Mouse (Mus musculus): ENCODE data around the gene Pafah1b3.

Gene Pafah1b3

DNA sequence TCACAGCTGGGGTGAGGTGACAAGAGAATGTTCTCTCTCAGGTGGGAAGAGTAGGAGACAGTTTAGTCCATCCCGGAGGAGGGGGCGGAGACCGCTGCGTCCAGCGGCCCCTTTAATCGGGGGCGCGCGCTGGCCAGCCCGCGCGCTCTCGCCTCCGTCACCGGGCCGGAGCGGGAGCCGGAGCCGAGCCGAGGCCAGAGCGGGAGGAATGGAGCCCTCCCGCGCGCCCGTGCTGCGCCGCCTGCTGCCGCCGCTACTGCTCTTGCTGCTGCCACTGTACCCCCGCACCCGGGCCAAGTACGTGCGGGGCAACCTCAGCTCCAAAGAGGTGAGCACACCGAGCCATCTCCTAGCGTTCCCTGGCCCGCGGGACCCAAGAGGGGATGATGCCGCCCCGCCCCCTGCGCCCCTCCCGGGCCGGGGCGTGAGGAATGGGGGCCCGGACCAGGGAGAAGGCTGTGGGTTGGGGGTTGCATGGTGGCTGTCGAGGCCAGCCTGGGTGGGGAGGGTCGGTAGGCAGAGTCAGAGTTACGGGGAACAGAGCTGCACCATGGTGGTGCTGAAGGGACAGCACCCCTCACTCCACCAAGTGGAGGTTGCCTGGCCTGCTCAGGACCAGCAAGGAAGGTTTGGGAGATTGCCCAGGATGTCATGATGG lies 8.3 kb upstream of the Pafah1b3 start, which contains the start of gene Tmem145:
TSS of gene Tmem145 (plus strand) at position 151 of the 658 bp plus-strand sequence.
- DNase-seq (ENCODE audit: low read depth, low spot score), result no peak

GRCm38 (mm10) chr7:25305481-25305880 lies 7.7 kb upstream of the Pafah1b3 start:
- no peak for DNase-seq (ENCODE audit: low read depth, low spot score)

GRCm38 (mm10) chr7:25303685-25304006 lies 5.9 kb upstream of the Pafah1b3 start:
- DNase-seq (ENCODE audit: low read depth, low spot score), result no peak

GRCm38 (mm10) chr7:25303003-25303684 lies 5.4 kb upstream of the Pafah1b3 start:
- DNase-seq (ENCODE audit: low read depth, low spot score), result no peak

DNA sequence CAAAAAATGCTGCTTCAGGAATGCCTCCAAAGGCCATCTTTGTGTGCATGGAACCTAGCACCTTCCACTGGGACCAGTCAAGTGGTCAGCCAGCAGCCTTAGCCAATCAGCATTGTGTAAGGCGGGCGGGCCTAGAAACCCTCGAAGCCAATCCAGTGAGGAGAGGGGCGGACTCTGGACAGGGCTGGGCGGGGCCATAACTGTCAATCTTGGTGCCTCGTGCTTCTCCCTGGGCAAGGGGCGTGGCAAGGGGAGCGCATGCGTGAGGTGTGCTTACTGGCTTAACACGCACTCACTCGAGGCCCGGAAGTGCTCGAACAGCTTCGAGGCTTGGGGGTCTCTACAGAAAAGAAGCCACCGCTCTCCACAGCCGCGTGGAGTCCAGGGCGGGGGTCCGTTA lies 3.3 kb upstream of the Pafah1b3 start, which contains the start of gene Prr19:
TSS of gene Prr19 (plus strand) at position 349 of the 400 bp plus-strand sequence.
- DNase-seq (ENCODE audit: low read depth, low spot score), result no peak

DNA sequence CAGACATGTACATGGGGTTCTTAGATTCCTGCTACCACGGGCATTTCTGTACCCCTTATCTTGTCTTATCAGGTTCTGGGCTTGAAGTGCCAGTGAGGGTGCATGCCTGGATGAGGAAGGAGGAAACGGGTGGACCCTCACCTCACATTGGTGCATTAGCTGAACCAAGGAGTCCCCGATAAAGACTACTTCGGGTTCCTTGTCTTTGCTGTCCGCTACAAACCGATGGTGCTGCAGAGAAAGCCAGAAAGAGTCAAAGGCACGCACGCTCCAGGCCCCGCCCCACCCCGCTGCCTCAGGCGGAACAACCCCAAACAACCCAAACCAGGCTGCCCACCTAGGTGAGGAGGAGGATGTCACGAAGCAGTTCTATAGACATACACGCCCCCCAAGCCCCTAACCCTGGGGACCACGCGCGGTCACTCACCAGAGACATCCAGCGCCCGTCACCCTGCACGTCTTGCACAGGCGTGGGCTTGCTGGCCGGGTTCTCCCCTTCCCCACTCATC lies 787 bp downstream of the Pafah1b3 start:
- DNase-seq (ENCODE audit: low read depth, low spot score), result no peak

DNA sequence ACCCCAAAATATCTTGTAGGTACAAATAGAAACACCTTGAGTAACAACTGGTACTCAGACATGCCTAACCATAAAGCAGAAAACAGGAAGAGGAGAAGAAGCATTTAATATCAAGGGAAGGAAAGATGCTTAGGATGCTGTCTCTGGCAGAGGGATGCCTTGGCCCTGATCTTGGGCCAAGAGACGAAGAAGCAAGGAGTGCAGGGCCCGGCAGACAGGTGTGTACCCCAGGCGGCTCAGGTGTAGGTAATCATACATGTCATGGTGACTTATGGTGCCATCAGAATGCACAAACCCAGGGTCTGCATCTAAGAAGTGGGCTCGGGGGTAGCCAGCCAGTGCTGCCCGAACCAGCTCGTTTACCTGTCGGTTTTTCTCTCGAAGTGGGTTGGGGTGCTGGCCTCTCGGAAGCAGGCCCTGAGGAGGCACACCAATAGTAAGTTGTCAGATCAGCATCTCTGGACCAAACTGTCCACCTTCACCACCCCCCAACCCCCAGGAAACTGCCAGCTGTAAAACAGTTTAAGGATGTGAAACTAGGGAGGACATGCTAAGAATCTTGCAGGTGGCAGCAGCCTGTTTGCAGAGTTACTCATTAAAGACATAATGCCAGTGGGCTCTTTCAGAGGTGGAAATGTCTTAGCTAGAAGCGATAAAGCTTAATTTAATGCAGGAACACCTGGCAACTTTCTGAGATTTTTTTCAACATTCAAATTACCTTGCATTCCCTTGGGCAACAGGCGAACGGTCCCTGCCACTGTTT lies 2.6 kb downstream of the Pafah1b3 start:
- DNase-seq (ENCODE audit: low read depth, low spot score), result no peak

DNA sequence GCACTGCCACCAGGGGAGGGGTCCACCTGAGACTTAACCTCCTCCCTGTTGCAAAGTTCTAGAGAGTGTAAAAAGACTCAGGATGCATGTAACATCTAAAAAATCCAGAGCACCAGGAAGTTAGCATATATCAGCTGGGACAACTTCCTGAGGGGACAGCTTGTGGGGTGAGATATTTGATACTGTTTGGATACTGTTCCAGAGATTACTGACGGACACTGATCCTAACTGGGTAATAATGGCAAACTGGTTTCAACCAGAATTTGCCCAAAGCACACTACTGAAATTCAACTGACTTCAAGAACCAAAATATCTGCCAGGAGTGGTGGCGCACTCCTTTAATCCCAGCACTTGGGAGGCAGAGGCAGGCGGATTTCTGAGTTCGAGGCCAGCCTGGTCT lies 3.3 kb downstream of the Pafah1b3 start:
- DNase-seq (ENCODE audit: low read depth, low spot score), result no peak

GRCm38 (mm10) chr7:25293191-25293739 lies 4.5 kb downstream of the Pafah1b3 start:
- DNase-seq (ENCODE audit: low read depth, low spot score), result no peak

DNA sequence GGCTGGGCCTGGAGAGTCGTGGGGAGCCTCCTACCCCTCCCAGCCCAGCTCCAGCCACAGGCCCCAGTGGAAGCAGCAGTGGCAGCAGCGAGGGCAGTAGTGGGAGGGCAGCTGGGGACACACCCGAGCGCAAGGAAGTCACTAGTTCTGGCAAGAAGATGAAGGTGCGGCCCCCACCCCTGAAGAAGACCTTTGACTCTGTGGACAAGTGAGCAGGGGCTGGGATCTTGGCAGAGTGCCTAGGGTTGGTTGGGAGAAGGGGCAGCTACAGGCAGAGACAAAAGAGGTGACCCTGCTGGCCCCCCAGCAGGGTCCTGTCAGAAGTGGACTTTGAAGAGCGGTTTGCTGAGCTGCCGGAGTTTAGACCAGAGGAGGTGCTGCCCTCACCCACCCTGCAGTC lies 5.7 kb downstream of the Pafah1b3 start:
- no peak for DNase-seq (ENCODE audit: low read depth, low spot score)

GRCm38 (mm10) chr7:25290911-25291310 lies 6.9 kb downstream of the Pafah1b3 start:
- DNase-seq (ENCODE audit: low read depth, low spot score), result no peak

DNA sequence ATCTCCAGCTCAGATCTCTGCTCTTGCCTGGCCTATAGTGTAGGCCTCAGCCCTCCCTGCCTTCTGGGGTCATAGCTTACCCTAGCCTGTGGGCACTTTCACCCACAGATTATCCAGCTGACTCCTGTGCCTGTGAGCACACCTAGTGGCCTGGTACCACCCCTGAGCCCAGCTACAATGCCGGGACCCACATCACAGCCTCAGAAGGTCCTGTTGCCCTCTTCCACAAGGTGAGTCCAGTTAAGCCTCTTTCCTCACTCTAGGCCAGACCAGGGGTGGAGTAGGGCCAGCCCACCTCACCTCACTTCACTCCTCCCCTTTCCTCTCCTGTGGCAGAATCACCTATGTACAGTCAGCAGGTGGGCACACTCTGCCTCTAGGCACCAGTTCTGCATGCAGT lies 7.3 kb downstream of the Pafah1b3 start:
- DNase-seq (ENCODE audit: low read depth, low spot score), result no peak

- DNase-seq (ENCODE audit: low read depth, low spot score), result no peak
Measured at GRCm38 (mm10) chr7:25289925-25290324, 7.9 kb downstream of the Pafah1b3 start.

GRCm38 (mm10) chr7:25288721-25289120 lies 9.1 kb downstream of the Pafah1b3 start:
- no peak for DNase-seq (ENCODE audit: low read depth, low spot score)

DNA sequence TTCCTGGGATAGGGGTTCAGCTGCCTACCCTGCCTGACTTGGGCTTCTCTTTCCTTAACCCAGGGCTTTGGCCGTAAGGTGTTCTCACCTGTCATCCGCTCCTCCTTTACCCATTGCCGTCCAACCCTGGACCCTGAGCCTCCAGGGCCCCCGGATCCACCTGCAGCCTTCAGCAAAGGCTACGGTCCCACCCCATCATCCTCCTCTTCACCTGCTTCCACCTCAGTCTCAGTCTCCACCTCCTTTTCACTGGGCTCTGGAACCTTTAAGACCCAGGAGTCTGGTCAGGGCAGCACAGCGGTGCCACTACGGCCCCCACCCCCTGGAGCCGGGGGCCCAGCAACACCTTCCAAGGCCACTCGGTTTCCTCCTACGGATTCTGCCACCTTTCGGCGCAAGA lies 9.8 kb downstream of the Pafah1b3 start:
- DNase-seq (ENCODE audit: low read depth, low spot score), result no peak

GRCm38 (mm10) chr7:25286989-25287388 lies 10.8 kb downstream of the Pafah1b3 start:
- DNase-seq (ENCODE audit: low read depth, low spot score), result no peak

DNA sequence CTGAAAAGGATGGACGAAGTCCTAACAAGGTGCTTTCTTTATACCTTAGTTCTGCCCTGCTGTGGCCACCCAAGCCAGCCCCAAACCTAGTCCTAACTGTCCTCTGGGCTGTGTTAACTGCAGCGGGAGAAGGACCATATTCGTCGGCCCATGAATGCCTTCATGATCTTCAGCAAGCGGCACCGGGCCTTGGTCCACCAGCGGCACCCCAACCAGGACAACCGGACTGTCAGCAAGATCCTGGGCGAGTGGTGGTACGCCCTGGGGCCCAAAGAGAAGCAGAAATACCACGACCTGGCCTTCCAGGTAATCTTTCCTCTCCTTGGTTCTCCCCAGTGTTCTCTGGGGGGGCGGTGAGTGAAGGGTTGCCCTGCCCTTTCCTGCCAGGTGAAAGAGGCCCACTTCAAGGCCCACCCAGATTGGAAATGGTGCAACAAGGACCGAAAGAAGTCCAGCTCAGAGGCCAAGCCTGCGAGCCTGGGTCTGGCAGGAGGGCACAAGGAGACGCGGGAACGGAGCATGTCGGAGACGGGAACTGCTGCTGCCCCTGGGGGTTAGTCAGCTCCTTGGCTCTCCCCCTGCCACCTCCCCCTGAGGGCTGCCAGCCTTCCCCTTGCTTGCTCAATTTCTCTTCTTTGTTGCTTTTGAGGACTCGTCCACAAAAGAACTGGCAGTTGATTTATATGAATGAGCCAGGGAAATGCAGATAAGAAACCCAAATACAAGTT lies 12.1 kb downstream of the Pafah1b3 start:
- DNase-seq (ENCODE audit: low read depth, low spot score), result no peak

- no peak for DNase-seq (ENCODE audit: low read depth, low spot score)
Measured at GRCm38 (mm10) chr7:25284766-25285165, 13.0 kb downstream of the Pafah1b3 start.

DNA sequence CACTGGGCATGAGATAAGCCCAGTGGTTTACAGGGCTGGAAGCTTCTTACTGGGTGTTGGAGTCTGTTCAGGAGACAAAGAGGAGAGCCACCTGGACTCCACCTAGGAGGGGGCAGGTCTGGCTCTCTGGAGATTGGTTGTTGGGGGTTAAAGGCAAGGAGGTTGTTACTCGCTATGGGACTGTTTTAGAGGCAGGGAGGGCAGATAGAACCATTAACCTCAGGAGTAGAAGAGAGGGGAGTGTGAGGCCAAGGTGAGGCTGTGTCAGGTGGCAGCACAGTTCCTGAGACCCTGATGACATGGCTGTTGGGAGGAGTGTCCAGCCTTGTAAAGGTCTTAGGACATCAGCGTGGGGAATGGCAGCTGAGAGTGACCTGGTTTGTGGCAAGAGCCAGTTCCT lies 13.6 kb downstream of the Pafah1b3 start:
- no peak for DNase-seq (ENCODE audit: low read depth, low spot score)

DNA sequence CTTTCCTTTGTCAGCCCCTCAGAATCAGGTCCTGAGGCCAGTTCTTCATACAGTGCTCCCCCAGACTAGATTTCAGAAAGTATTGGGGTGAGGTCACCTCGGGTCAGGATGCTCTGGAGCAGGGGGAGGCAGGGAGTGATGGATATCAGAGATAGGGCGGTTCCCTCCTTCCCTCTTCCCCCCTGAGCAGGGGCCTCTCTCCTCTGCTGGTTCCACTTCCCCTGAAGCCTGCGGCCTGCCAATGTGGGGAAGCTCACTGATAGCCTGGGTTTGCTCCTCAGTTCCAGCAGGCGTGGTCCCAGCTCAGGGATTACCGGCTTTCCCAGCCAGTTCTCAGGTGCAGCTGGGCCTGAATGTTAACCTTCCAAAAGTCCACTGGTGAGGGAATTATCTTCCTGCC lies 14.1 kb downstream of the Pafah1b3 start:
- no peak for DNase-seq (ENCODE audit: low read depth, low spot score)

DNA sequence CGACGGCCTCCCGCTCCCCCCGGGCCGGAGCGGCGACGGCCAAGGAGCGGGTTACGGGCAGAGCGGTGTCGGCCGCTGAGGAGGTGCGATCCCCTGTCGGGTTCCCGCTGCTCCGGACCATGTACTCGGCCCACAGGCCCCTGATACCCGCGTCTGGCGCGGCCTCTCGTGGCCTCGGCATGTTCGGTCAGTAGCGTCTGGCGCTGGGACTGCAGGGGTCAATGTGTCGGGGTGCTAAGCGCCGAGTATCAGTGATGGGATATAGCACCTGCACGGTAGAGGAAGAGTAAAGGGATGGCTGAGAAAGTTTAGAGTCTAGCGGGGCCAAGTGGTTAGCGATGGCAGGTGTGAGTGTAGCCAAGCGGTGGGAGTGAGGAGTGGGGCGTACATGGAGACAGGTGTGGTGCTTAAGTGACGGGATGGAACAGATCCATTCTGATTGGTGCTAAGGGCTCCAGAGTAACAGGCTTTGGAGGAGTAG lies 15.0 kb downstream of the Pafah1b3 start:
- DNase-seq (ENCODE audit: low read depth, low spot score), result no peak
